Mouse (Mus musculus) megakaryocyte, embryonic 14.5 days (primary cell): ENCODE measurements around the gene Atp1b1. TPM values are rescaled to one million over a fixed set of nuclear protein-coding genes. Genes with fewer than 3 reads are reported as not detected.

Experiments
- H3K27me3 ChIP-seq: replicated peaks from 2 replicates; pipeline ENCODE3; 2012; ENCODE audit warnings: inconsistent platforms
- H3K36me3 ChIP-seq: replicated peaks from 2 replicates; pipeline ENCODE3; 2012; ENCODE audit warnings: low read length, inconsistent platforms, mixed read lengths
- H3K4me1 ChIP-seq: 2 replicates; pipeline ENCODE4 v1.6.1; 2012; ENCODE audit warnings: inconsistent platforms
- H3K4me3 ChIP-seq: replicated peaks from 2 replicates; pipeline ENCODE3; 2012; ENCODE audit warnings: moderate library complexity, mild to moderate bottlenecking, inconsistent platforms
- H3K9me3 ChIP-seq: 2 replicates; pipeline ENCODE4 v1.6.1; 2012; ENCODE audit warnings: inconsistent platforms
- FLI1 ChIP-seq: IDR thresholded peaks from 2 replicates; pipeline ENCODE4 v1.6.1; 2012; ENCODE audit warnings: low read length, inconsistent platforms, mixed read lengths
- GATA1 ChIP-seq: IDR thresholded peaks from 3 replicates; pipeline ENCODE4 v1.6.1; 2012; ENCODE audit warnings: mixed read lengths, low read length, inconsistent platforms, borderline replicate concordance
- polyA plus RNA-seq: library from polyadenylated mRNA; stranded (reverse); fragments of >175 nt; gene quantifications from 2 replicates; pipeline ENCODE4 v1.2.3, GENCODE M21; 2012; ENCODE audit warnings: low replicate concordance; ENCODE audit not compliant: insufficient read depth

The Atp1b1 gene
- polyA plus RNA-seq, 1 experiment: 1.8 TPM

DNA sequence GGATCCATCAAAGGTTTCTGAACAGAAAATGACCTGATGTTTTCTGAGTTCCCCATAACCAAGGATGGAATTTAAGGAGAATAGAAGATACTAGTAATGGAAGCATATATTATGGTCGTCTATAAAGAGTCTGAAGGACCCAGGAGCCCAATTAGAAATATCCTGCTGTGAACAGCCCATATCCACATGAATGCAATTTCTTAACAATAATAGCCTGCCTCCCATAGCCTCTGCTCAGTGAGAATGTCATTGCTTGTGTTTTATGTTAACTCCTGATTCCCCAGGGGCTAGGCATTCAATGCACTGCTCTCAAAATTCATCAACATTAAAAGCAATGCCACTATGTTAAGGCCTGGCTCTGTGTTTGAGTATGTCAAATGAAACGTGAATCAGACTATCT lies 49.5 kb downstream of the Atp1b1 start:
- Histone ChIP-seq H3K4me3 (no peak overlapping the region), H3K9me3 (no peaks in the 10 kb centered on the region), H3K36me3 (peaks cover 9% of the 10 kb centered on the region), H3K27me3 (no peaks in the 10 kb centered on the region), H3K4me1 (peaks cover 6% of the 10 kb centered on the region)
- TF ChIP-seq FLI1: no peak
- no peak for TF ChIP-seq GATA1

DNA sequence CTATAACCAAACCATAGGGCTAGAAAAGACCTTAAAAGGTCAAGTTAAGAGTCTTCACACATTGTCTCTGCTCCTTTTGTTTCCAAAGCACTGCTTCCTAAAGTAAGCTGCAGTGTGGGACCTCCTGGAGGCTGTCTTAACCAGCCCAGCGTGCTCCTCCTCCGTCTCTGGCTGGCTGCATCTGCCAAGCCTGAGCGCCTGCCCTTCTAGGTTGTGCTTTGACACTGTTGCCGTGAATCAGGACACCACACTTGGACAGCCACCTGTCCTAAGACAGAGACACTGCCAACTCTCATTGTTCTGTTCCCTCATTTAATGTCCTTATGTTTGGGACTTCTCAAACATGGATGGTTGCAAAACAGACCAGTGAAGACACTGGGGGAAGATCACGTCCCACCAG lies 51.6 kb downstream of the Atp1b1 start:
- TF ChIP-seq FLI1: no peak
- TF ChIP-seq GATA1: no peak
- H3K27me3 ChIP-seq: no peaks in the 10 kb centered on the region
- peaks cover 16% of the 10 kb centered on the region for H3K36me3 ChIP-seq
- no peak overlapping the region for H3K4me3 ChIP-seq
- peaks cover 6% of the 10 kb centered on the region for H3K4me1 ChIP-seq
- peaks cover 6% of the 10 kb centered on the region for H3K9me3 ChIP-seq

DNA sequence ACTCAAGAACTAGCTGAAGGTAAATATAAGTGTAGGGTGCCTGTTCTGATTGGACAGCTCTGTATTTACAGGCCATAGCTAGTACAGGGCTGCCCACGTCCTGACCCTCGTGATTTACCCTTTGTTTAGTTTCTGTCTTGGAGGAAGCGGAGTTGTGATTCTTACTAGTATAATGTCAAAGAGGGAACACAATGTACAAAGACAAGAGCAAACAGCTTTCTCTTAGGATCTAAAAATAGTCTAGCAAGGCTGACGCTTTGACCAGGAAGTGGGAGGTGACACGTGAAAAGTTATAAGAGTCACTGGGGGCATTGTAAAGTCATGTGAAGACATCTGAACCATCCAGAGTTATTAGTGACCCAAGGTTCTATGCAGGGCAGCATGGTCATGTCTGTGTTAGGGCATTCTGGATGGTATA lies 52.8 kb downstream of the Atp1b1 start:
- no peak for TF ChIP-seq GATA1
- no peak for TF ChIP-seq FLI1
- Histone ChIP-seq H3K4me3 (no peak overlapping the region), H3K36me3 (peaks cover 16% of the 10 kb centered on the region), H3K9me3 (peaks cover 12% of the 10 kb centered on the region), H3K27me3 (no peaks in the 10 kb centered on the region), H3K4me1 (peaks cover 6% of the 10 kb centered on the region)

DNA sequence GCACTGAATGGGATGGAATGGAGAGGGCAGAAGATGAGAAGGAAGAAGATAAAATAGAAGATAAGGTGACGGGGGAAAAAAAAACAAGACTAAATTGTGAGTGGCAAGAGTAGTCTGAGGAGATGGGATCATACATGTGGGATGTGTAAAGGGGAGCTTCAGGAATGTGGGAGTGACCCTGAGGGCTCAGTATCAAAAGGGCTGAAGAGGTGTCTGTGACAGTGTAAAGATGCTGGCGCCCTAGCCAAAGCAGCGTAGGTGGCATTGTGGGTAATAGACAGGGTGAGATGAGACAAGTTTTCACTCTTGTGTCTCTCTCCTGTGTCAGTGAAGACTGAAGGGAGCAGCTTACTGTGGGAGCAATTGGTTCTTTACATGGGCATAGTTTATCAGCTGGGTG lies 58.6 kb downstream of the Atp1b1 start:
- Histone ChIP-seq H3K9me3 (peaks cover 18% of the 10 kb centered on the region), H3K4me3 (no peak overlapping the region), H3K4me1 (no peaks in the 10 kb centered on the region), H3K36me3 (peaks cover 16% of the 10 kb centered on the region), H3K27me3 (no peaks in the 10 kb centered on the region)
- TF ChIP-seq FLI1 (no peak), GATA1 (no peak)

DNA sequence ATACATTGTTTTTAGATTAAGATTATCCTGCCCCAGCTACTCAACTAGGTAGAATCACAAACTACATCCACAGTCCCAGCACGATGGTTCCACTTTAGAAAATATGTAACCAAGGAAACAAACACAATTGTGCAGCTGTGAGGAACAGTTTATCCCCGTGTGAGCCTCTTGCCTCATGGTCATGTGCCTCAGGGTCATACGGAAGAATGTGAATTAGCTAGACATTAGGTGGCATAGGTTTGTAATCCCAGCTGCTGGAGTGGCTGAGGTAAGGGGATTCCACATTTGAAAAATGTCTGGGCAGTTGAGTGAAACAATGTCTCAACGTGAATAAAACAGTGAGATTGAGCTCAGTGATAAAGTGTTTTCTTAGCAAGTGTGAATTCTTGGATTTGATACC lies 60.5 kb downstream of the Atp1b1 start:
- TF ChIP-seq FLI1: no peak
- no peak for TF ChIP-seq GATA1
- Histone ChIP-seq H3K27me3 (no peaks in the 10 kb centered on the region), H3K36me3 (peaks cover 4% of the 10 kb centered on the region), H3K9me3 (peaks cover 18% of the 10 kb centered on the region), H3K4me3 (no peak overlapping the region), H3K4me1 (no peaks in the 10 kb centered on the region)

DNA sequence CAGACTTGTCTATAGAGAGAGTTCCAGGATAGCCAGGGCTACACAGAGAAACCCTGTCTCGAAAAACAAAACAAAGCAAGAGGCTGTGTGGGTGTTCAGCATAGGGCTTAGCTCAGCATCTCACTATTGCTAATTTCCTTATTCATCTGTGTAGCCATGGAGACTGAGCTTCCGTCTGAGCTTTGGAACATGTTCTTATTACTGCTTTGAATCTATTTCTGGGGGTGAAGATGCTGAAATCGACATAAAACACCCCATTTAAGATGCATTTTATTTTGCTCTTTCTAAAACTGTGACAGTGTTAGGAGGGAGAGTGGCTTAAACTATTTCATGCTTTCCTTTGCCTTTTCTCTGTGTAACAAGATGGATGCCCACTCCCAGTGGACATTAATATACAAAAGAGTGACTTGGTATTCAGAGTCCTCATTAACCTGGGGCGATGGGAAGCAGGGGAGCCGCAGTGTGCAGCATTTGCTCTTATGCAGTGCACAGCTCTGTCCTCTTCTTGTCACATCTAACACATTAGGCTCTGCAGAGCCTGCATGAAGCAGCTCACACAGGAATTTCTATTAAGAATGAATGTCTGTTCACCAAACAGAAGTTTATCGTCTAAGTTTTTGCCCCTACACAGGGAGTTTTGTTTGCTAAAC lies 62.9 kb downstream of the Atp1b1 start:
- Histone ChIP-seq H3K4me3 (no peak overlapping the region), H3K27me3 (no peaks in the 10 kb centered on the region), H3K9me3 (0 out of 2 replicates have a peak, but pooled peaks cover 6% of the 10 kb centered on the region), H3K4me1 (no peaks in the 10 kb centered on the region), H3K36me3 (no peaks in the 10 kb centered on the region)
- TF ChIP-seq GATA1 (no peak), FLI1 (no peak)

DNA sequence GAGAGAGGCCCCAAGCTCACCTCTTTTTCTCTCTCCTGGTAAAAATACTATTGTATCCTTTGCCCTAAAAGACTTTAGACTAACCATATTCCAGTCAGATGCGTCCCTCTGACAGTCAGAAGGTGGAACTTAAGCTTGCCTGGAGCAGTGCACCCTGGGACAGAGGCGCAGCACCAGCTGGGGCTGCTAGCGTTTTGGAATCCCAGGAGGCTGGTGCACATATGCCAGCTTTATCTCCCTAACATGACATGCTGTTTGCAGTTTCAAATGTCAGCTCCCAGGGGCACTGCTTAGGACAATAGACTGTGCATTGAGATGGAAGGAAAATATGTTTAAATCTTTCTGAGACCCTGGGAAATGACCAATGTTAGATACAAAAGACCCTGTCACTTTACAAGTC lies 66.0 kb downstream of the Atp1b1 start:
- no peaks in the 10 kb centered on the region for H3K9me3 ChIP-seq
- no peak overlapping the region for H3K4me3 ChIP-seq
- no peaks in the 10 kb centered on the region for H3K36me3 ChIP-seq
- peaks cover 5% of the 10 kb centered on the region; the same call in 1 of the 2 replicates for H3K4me1 ChIP-seq
- TF ChIP-seq FLI1 (no peak), GATA1 (no peak)
- H3K27me3 ChIP-seq: no peaks in the 10 kb centered on the region

DNA sequence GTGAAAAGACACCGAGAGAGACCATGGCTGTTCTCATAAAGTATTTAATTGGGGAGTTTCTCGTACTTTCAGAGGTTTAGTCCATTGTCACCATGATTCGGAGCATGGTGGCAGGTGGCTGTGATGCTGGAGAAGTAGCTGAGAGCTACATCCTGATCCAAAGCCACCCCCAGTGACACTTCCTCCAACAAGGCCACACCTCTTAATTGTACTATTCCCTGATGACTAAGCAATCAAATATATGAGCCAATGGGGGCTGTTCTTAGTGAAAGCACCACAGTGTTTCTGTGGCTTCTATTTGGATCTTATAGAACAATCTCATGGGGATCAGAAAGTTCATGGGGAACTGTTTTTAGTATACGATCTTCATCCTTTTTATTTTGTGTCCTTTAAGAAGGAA lies 68.4 kb downstream of the Atp1b1 start:
- TF ChIP-seq GATA1 (no peak), FLI1 (no peak)
- no peaks in the 10 kb centered on the region for H3K27me3 ChIP-seq
- H3K36me3 ChIP-seq: no peaks in the 10 kb centered on the region
- no peaks in the 10 kb centered on the region for H3K9me3 ChIP-seq
- H3K4me1 ChIP-seq: peaks cover 5% of the 10 kb centered on the region; the same call in 1 of the 2 replicates
- H3K4me3 ChIP-seq: no peak overlapping the region

Other genes starting within 250 kb of the Atp1b1 start
- 7.3 and 23.4 TPM in 2 replicates for gene Slc19a2, start 209.3 kb downstream of the Atp1b1 start, polyA plus RNA-seq
- gene Ccdc181, start 182.8 kb downstream of the Atp1b1 start, polyA plus RNA-seq: 3.5 TPM in 1 of 2 replicates, not detected in the other
- gene Nme7, start 154.2 kb downstream of the Atp1b1 start, polyA plus RNA-seq: 0.86 and 5.1 TPM in 2 replicates
- gene Blzf1, start 150.9 kb downstream of the Atp1b1 start, polyA plus RNA-seq: 2.1 TPM in 1 of 2 replicates, not detected in the other